ENCODE assay signal across 8 mouse cellular contexts in genomic region chr3:152474582-152475277, GRCm38 (mm10).
DNase-seq lines count a peak whose midpoint lies in the region; ATAC-seq and TF ChIP-seq lines count a peak whose summit lies in the region.

No protein-coding gene starts in this region.

- TF ChIP-seq POLR2A in bone marrow macrophage, adult 2 months (IDR thresholded peaks at IDR 0.05; ENCODE audit: borderline replicate concordance, low read depth, low read length): no peak

- ATAC-seq in kidney, embryonic 14.5 days (ENCODE audit: low FRiP score, low TSS enrichment): no peak
- ATAC-seq in embryonic facial prominence, embryonic 14.5 days (ENCODE audit: low read depth): no peak
- peak; percentile 45 for ATAC-seq in megakaryocyte progenitor cell, adult 5-6 weeks (replicated peaks; ENCODE audit: poor library complexity)

- no peaks in the 10 kb centered on the region for H3K9me3 ChIP-seq in kidney, embryonic 14.5 days (ENCODE audit: control insufficient read depth, low read length)
- no peaks in the 10 kb centered on the region for H3K9me3 ChIP-seq in ES-E14 (ENCODE audit: control insufficient read depth, insufficient read depth, low read depth, low read length)
- H3K9me3 ChIP-seq in embryonic facial prominence, embryonic 14.5 days (ENCODE audit: control insufficient read depth, low read length): no peaks in the 10 kb centered on the region

- H3K9ac ChIP-seq in kidney, embryonic 14.5 days (ENCODE audit: low read depth, low read length): no peak overlapping the region
- peak overlapping the region; percentile 13; the same call in 1 of the 2 replicates for H3K9ac ChIP-seq in ES-E14 (ENCODE audit: insufficient read depth, low read depth, low read length, poor library complexity, severe bottlenecking)
- no peak overlapping the region for H3K9ac ChIP-seq in embryonic facial prominence, embryonic 14.5 days (ENCODE audit: low read depth, low read length)

- peak; percentile 51; the same call in 1 of the 2 replicates for TF ChIP-seq CTCF in bone marrow macrophage, adult 2 months (IDR thresholded peaks at IDR 0.05; ENCODE audit: low read depth, low read length)

- 59% methylated on average over 15 of the region's 15 CpGs for WGBS in kidney, embryonic 14.5 days
- 56% methylated on average over 14 of the region's 15 CpGs for WGBS in embryonic facial prominence, embryonic 14.5 days

- peaks cover 11% of the 10 kb centered on the region; the same call in 1 of the 2 replicates for H3K4me1 ChIP-seq in kidney, embryonic 14.5 days (ENCODE audit: control insufficient read depth, insufficient read depth, low read length)
- peaks cover 0 to 15% of the 10 kb centered on the region in 2 experiments; a peak in 3 of 4 replicates for H3K4me1 ChIP-seq in ES-E14 (ENCODE audit: control insufficient read depth in 2 of 2, insufficient read depth in 2 of 2, low read length in 2 of 2, poor library complexity in 1 of 2)
- H3K4me1 ChIP-seq in bone marrow macrophage, adult 2 months (ENCODE audit: control insufficient read depth, insufficient read depth, low read length): peaks cover 9% of the 10 kb centered on the region
- H3K4me1 ChIP-seq in embryonic facial prominence, embryonic 14.5 days (ENCODE audit: control insufficient read depth, insufficient read depth, low read length): peaks cover 9% of the 10 kb centered on the region; the same call in 1 of the 2 replicates

- no peaks in the 10 kb centered on the region for H3K36me3 ChIP-seq in kidney, embryonic 14.5 days (ENCODE audit: control insufficient read depth, insufficient read depth, low read length)
- no peaks in the 10 kb centered on the region for H3K36me3 ChIP-seq in ES-E14 (ENCODE audit: control insufficient read depth, insufficient read depth, low read length, poor library complexity, severe bottlenecking)
- no peaks in the 10 kb centered on the region for H3K36me3 ChIP-seq in embryonic facial prominence, embryonic 14.5 days (ENCODE audit: control insufficient read depth, insufficient read depth, low read length)

- H3K4me3 ChIP-seq in kidney, embryonic 14.5 days (ENCODE audit: low read length): no peak overlapping the region
- no peak overlapping the region for H3K4me3 ChIP-seq in ES-E14 (ENCODE audit: insufficient read depth in 1 of 2, low read depth in 1 of 2, low read length in 2 of 2, poor library complexity in 1 of 2, severe bottlenecking in 1 of 2)
- no peak overlapping the region for H3K4me3 ChIP-seq in bone marrow macrophage, adult 2 months (ENCODE audit: insufficient read depth, low read length)
- H3K4me3 ChIP-seq in embryonic facial prominence, embryonic 14.5 days (ENCODE audit: low read depth, low read length): no peak overlapping the region

- no peak overlapping the region for H3K27ac ChIP-seq in kidney, embryonic 14.5 days (ENCODE audit: low read depth, low read length)
- no peak overlapping the region for H3K27ac ChIP-seq in ES-E14 (ENCODE audit: insufficient read depth, low read depth, low read length, poor library complexity, severe bottlenecking)
- no peak overlapping the region for H3K27ac ChIP-seq in bone marrow macrophage, adult 2 months (ENCODE audit: insufficient read depth, low read depth, low read length)
- no peak overlapping the region for H3K27ac ChIP-seq in embryonic facial prominence, embryonic 14.5 days (replicated peaks; ENCODE audit: low read depth, low read length)

- H3K27me3 ChIP-seq in kidney, embryonic 14.5 days (ENCODE audit: control insufficient read depth, insufficient read depth, low read length): no peaks in the 10 kb centered on the region
- H3K27me3 ChIP-seq in embryonic facial prominence, embryonic 14.5 days (replicated peaks; ENCODE audit: control insufficient read depth, insufficient read depth, low read length): no peaks in the 10 kb centered on the region

- H3K4me2 ChIP-seq in kidney, embryonic 14.5 days (replicated peaks; ENCODE audit: low read depth, low read length): no peak overlapping the region
- H3K4me2 ChIP-seq in embryonic facial prominence, embryonic 14.5 days (ENCODE audit: low read depth, low read length): no peak overlapping the region

- DNase-seq in kidney, adult 18-20 months: peak; percentile 52
- peak; percentile 73 for DNase-seq in ES-E14 (ENCODE audit: low read depth, low spot score)
- DNase-seq in embryonic facial prominence, embryonic 14.5 days (ENCODE audit: low spot score): peak; percentile 79
- DNase-seq in layer of hippocampus, postnatal 10 days (ENCODE audit: low spot score in 2 of 2): peak; percentile 69
- DNase-seq in thymus, postnatal 0 days (ENCODE audit: low spot score): peak; percentile 68

- in situ Hi-C loops in ES-E14 (cut with MboI; ENCODE audit: low sequenced_read_pairs in 2 of 2, unreplicated experiment in 2 of 2): no loop called here

TF ChIP-seq in ES-E14, 5 proteins besides CTCF, POLR2A, EP300 and RAD21:
- TF ChIP-seq ZC3H11A (IDR thresholded peaks at IDR 0.05; ENCODE audit: borderline replicate concordance, low read depth, low read length): 0 out of 2 replicates have a peak, but pooled peaks have one; percentile 22
- TF ChIP-seq MAFK (IDR thresholded peaks at IDR 0.05; ENCODE audit: insufficient read depth, low read depth, low read length): no peak
